Mouse (Mus musculus): Measurements from ENCODE around the gene Hist1h1t. TPM values are rescaled to one million over a fixed set of nuclear protein-coding genes. Genes with fewer than 3 reads are reported as not detected.
"Not testable (repeated sequence)": the region's sequence is repeated elsewhere in the genome, so short reads cannot be mapped to it uniquely, and the experiment has no call there.

Gene Hist1h1t
- 3.9 TPM in 1 of 2 replicates, not detected in the other for polyA plus RNA-seq (2011; ENCODE audit: insufficient read depth, insufficient read length, low replicate concordance, missing spikeins)

DNA sequence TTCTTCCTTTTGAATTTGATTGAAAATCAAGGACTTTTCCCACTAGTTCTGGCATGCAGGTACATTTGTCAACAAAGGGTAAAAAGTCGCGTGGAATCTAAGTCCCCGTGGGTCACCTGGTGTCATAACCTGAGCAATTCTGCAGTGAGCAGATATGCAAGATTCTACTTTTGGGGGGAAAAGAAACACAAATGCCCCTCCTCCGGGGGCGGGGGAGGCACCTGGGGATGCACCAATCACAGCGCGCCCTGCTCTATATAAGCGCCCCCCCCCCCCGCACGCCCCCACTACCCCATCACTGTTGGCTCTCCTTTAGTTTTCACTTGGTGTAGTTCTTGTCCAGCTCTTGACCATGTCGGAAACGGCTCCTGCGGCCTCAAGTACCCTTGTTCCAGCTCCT is at the start of gene Hist1h1t:
Hist1h1t (plus strand) TSS at position 301 of the 400 bp plus-strand sequence.
- H3K4me3 ChIP-seq (replicated peaks; ENCODE audit: control insufficient read depth, low read depth, low read length): no peak within 1 kb of the TSS
- no peak for TF ChIP-seq CTCF (IDR thresholded peaks at IDR 0.05; ENCODE audit: control insufficient read depth, insufficient read depth, low read length)
- no peak for TF ChIP-seq POLR2A (IDR thresholded peaks at IDR 0.05; ENCODE audit: borderline replicate concordance, control insufficient read depth, low read depth, low read length)
- H3K4me1 ChIP-seq (ENCODE audit: control insufficient read depth, insufficient read depth, low read length): no peaks in the 10 kb centered on the region
- 70% methylated on average over 13 of the region's 13 CpGs for WGBS
- peak within 1 kb of the TSS; percentile 14 for H3K27ac ChIP-seq (ENCODE audit: control insufficient read depth, insufficient read depth, low read depth, low read length, poor library complexity)

DNA sequence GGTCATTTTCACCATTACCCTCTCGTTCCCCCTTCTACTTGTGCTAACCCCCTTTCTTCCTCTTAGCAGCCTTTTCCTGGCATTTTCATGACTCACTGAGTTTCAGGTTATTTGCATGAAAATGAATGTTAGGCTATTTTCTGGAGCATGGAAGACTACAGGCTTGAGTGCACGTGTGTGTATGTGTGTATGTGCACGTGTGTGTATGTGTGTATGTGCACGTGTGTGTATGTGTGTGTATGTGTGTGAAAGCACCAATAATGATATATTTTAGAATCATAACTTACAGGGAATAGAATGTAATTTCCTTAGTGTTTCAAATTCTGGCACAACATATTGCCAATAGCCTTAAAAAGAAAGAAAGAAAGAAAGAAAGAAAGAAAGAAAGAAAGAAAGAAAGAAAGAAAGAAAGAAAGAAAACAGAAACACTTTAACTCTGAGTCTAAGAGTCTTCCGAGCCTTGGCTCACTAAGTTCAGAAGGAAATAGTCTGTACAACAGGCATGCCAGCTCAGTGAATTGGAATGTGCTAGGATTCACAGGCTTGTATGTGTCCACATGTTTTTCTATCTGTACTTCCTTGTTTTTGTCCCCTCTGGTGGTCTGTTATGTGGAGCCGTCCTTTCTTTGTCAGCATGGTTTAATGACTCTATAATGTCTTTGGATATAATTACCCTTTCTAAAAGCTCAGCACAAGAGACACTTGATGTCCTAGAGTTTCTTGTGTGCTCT is 35.8 kb upstream of the Hist1h1t start:
- H3K4me3 ChIP-seq (replicated peaks; ENCODE audit: control insufficient read depth, low read depth, low read length): no peak overlapping the region
- no peak for TF ChIP-seq CTCF (IDR thresholded peaks at IDR 0.05; ENCODE audit: control insufficient read depth, insufficient read depth, low read length)
- no peak for TF ChIP-seq POLR2A (IDR thresholded peaks at IDR 0.05; ENCODE audit: borderline replicate concordance, control insufficient read depth, low read depth, low read length)
- WGBS: 42% methylated on average over 6 of the region's 6 CpGs
- no peaks in the 10 kb centered on the region for H3K4me1 ChIP-seq (ENCODE audit: control insufficient read depth, insufficient read depth, low read length)
- no peak overlapping the region for H3K27ac ChIP-seq (ENCODE audit: control insufficient read depth, insufficient read depth, low read depth, low read length, poor library complexity)

DNA sequence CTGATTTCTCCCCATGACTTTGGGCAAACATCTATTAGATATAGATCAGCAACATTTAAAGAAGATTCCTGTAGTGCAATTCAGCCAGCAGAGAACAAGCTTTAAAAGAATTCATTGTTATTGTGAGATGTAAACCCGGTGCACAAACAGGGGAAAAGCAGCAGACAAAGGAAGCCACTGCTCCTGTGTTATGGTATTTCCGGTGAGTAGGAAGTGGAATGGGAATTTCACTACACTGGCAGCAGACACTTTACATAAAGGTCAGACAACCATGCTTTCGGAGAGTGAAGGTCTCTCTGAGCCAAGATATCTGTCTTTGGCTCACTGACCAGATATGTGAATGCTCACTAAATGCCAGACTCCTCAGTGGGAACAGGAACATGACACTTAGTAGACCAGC is 33.1 kb upstream of the Hist1h1t start:
- TF ChIP-seq CTCF (IDR thresholded peaks at IDR 0.05; ENCODE audit: control insufficient read depth, insufficient read depth, low read length) (no peak), POLR2A (IDR thresholded peaks at IDR 0.05; ENCODE audit: borderline replicate concordance, control insufficient read depth, low read depth, low read length) (no peak)
- H3K27ac ChIP-seq (ENCODE audit: control insufficient read depth, insufficient read depth, low read depth, low read length, poor library complexity): no peak overlapping the region
- 51% methylated on average over 3 of the region's 3 CpGs for WGBS
- no peaks in the 10 kb centered on the region for H3K4me1 ChIP-seq (ENCODE audit: control insufficient read depth, insufficient read depth, low read length)
- no peak overlapping the region for H3K4me3 ChIP-seq (replicated peaks; ENCODE audit: control insufficient read depth, low read depth, low read length)

DNA sequence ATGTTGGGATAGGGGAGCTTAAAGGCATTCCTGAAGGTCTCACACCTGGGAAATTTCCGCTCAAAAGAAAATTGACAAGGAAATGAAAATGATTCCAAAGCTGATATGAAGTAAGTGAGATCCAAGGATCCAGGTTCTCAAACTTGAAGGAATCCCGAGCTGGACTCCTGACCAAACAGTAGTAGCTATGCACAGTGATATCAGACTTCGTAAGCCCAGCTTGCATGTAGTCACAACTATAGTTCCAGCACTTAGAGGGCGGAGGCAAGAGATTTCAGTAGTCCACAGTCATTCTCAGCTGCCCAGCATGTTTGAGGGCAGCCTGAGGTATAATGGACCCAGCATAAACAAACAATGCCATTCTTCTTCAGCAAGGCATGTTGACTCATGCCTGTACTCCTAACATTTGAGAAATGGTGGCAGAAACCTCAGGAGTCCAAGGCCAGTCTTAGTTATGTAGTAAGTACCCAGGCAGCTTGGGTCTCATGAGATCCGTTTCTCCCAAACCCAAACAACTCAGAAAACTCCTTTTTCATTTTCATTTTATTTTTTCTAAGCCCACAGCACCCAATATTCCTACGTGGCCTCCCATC is 13.5 kb upstream of the Hist1h1t start:
- H3K4me3 ChIP-seq (replicated peaks; ENCODE audit: control insufficient read depth, low read depth, low read length): peak overlapping the region; percentile 28
- TF ChIP-seq CTCF (IDR thresholded peaks at IDR 0.05; ENCODE audit: control insufficient read depth, insufficient read depth, low read length) (no peak), POLR2A (IDR thresholded peaks at IDR 0.05; ENCODE audit: borderline replicate concordance, control insufficient read depth, low read depth, low read length) (no peak)
- H3K4me1 ChIP-seq (ENCODE audit: control insufficient read depth, insufficient read depth, low read length): no peaks in the 10 kb centered on the region; the same call in 1 of the 2 replicates
- peak overlapping the region; percentile 50; the same call in 1 of the 2 replicates for H3K27ac ChIP-seq (ENCODE audit: control insufficient read depth, insufficient read depth, low read depth, low read length, poor library complexity)
- 82% methylated on average over 6 of the region's 6 CpGs for WGBS

DNA sequence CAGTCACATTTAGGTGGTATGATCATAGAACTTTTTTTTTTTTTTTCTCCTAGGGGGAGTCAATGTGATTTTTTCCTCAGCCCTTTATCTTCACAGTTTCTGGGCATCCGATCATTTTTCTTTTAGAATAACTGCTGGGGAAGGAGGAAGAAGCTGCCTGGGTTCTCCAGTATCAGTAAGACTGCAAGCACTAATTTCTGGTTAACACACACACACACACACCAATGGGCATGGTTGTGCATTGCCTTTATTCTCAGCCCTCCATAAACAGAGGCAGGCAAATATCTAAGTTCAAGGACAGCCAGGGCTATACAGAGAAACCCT is 13.0 kb upstream of the Hist1h1t start:
- TF ChIP-seq CTCF (IDR thresholded peaks at IDR 0.05; ENCODE audit: control insufficient read depth, insufficient read depth, low read length): no peak
- TF ChIP-seq POLR2A (IDR thresholded peaks at IDR 0.05; ENCODE audit: borderline replicate concordance, control insufficient read depth, low read depth, low read length): no peak
- H3K4me1 ChIP-seq (ENCODE audit: control insufficient read depth, insufficient read depth, low read length): no peaks in the 10 kb centered on the region; the same call in 1 of the 2 replicates
- 30% methylated on average over 1 of the region's 1 CpGs for WGBS
- H3K27ac ChIP-seq (ENCODE audit: control insufficient read depth, insufficient read depth, low read depth, low read length, poor library complexity): peak overlapping the region; percentile 61; the same call in 1 of the 2 replicates
- H3K4me3 ChIP-seq (replicated peaks; ENCODE audit: control insufficient read depth, low read depth, low read length): peak overlapping the region; percentile 17

DNA sequence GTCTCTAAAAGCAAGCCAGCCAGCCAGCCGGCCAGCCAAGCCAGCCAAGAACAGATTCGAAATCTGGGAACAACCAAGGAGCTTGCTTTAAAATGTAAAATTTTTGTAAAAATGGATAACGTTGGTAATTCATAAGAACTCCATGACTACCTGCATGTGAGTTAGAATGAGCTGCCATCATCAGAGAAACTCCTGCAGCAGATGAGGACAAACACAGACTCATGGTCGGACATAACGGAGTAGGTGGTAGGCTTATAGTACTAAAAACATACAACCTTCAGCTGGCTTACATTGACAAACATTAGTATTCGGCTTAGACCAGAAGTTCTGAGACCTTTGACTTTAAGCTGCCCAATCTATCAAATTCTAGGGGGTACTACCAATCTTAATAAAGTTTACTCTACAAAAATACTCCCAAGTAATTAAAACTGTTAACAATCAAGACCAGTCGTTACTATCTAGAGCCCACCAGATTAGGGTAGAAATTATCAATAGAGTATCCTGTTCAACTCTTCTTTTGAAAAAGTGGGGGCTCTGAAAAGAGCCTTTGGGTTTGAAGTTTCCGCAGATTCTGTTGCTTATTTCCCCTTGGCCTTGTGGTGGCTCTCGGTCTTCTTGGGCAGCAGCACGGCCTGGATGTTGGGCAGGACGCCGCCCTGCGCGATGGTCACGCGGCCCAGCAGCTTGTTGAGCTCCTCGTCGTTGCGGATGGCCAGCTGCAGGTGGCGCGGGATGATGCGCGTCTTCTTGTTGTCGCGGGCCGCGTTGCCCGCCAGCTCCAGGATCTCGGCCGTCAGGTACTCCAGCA is 12.5 kb upstream of the Hist1h1t start:
- Histone ChIP-seq H3K27ac (ENCODE audit: control insufficient read depth, insufficient read depth, low read depth, low read length, poor library complexity) (peak overlapping the region; percentile 99), H3K4me3 (replicated peaks; ENCODE audit: control insufficient read depth, low read depth, low read length) (peak overlapping the region; percentile 50)
- H3K4me1 ChIP-seq (ENCODE audit: control insufficient read depth, insufficient read depth, low read length): not testable (repeated sequence)
- 14% methylated on average over 18 of the region's 30 CpGs for WGBS

DNA sequence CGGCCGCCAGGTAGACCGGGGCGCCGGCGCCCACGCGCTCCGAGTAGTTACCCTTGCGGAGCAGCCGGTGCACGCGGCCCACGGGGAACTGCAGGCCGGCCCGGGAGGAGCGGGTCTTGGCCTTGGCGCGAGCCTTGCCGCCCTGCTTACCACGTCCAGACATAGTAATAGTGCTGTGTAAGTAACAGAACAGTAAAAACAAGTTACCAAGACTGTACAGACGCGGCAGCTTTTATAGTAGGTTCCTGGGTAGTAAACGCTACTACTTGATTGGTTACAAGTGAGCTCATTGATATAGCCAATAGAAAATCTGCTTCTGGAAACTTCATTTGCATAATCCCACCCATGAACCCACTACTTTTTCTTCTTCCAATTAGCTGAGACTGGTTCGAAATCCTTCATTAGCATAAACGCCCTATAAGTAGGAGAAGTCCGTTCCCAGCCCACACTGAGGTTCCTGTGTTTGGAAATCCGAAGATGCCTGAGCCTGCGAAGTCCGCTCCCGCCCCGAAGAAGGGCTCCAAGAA is 11.8 kb upstream of the Hist1h1t start, which contains the start of the genes Hist1h2ac and Hist1h2bc:
Hist1h2ac (minus strand) TSS at position 194 of the 527 bp plus-strand sequence.
Hist1h2bc (plus strand) TSS at position 445 of the 527 bp plus-strand sequence.
- TF ChIP-seq POLR2A (IDR thresholded peaks at IDR 0.05; ENCODE audit: borderline replicate concordance, control insufficient read depth, low read depth, low read length): peak; percentile 88
- no peak for TF ChIP-seq CTCF (IDR thresholded peaks at IDR 0.05; ENCODE audit: control insufficient read depth, insufficient read depth, low read length)
- WGBS: under 1% methylated on average over 32 of the region's 32 CpGs
- Histone ChIP-seq H3K4me3 (replicated peaks; ENCODE audit: control insufficient read depth, low read depth, low read length) (peak within 1 kb of the TSS; percentile 68), H3K27ac (ENCODE audit: control insufficient read depth, insufficient read depth, low read depth, low read length, poor library complexity) (peak within 1 kb of the TSS; percentile 99), H3K4me1 (ENCODE audit: control insufficient read depth, insufficient read depth, low read length) (no peaks in the 10 kb centered on the region; the same call in none of the 2 replicates)
